Mouse (Mus musculus): ENCODE measurements around the gene Plekhg4.

The Plekhg4 gene

GRCm38 (mm10) chr8:105404496-105404895, 31.4 kb downstream of the Plekhg4 start:
- DNase-seq (ENCODE audit: low read depth), result no peak

GRCm38 (mm10) chr8:105406416-105406815, 33.3 kb downstream of the Plekhg4 start:
- DNase-seq (ENCODE audit: low read depth), result no peak

DNA sequence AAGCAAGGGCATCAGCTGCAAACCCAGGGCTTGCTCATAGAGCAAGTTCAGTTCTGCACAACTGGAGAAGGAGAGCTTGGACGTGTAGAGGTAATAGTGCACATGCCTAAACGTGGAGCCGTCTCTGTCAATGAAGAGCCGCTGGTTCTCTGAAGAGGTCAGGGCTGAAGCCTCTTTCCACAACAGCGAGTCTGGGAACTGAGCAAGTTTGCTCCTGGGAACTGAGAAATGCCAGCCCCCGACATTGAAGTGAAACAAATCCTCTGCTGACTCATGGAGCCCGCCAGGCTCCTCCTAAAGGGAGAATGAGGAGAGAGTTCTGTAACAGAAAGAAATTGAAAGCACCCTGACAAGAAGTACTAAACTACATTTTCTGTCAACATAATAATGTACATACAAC, 35.3 kb downstream of the Plekhg4 start:
- no peak for DNase-seq (ENCODE audit: low read depth)

DNA sequence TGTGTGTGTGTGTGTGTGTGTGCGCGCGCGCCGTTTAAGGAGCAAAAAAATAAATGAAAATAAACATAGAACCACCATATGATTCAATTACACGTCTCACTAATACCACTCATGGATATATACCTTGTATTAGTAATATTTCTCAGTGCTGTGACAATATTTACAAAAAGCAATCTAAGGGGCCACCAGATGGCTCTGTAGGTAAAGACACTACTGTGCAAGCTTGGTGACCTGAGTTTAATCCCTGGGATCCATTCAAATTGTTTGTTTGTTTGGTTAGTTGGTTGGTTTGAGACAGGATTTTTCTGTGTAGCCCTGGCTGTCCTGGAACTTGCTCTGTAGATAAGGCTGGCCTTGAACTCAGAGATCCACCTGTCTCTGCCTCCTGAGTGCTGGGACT, 36.9 kb downstream of the Plekhg4 start:
- no peak for DNase-seq (ENCODE audit: low read depth)

GRCm38 (mm10) chr8:105413391-105413790, 40.3 kb downstream of the Plekhg4 start, which contains the start of the genes Kctd19 and Lrrc36:
TSS of gene Kctd19 (minus strand) at chr8:105413502.
TSS of gene Lrrc36 (plus strand) at chr8:105413571.
- DNase-seq (ENCODE audit: low read depth), result peak; percentile 51

- no peak for DNase-seq (ENCODE audit: low read depth)
Observed at GRCm38 (mm10) chr8:105418992-105419391, 45.9 kb downstream of the Plekhg4 start.

DNA sequence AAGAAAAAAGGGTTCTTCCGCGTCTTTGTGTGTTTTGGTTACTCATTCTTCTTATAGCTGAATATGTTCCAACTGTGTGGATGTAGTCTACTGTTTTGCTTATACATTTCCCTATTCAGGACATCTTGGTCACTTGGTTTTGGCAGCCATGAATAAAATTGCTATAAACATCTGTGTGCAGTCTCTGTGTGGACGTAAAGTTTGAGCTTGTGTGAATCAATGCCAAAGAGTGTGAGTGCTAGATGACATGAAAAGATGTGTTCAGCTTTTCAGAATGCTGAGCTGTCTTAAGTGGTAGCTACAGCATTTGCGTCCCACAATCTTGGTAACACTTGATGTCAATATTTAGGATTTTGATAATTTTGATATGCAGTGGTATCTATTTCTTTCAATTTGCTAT, 46.7 kb downstream of the Plekhg4 start:
- no peak for DNase-seq (ENCODE audit: low read depth)

DNA sequence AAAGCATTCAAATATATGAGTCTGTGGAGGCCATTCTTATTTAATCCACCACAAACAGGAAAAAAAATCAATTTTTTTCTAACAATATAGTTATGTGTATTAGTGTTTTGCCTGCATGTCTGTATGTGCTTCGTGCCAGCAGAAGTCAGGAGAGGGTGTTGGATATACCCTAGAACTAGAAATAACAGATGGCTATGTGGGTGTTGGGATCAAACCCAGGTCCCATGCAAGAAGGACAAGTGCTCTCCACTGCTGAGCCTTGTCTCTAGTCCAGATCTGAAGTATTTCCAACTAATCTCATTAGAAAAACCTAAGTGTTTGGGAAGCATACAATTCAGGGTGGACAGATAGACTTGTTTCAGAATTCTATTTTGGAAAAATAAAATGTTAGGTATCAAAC, 48.9 kb downstream of the Plekhg4 start:
- no peak for DNase-seq (ENCODE audit: low read depth)

GRCm38 (mm10) chr8:105426878-105427277, 53.8 kb downstream of the Plekhg4 start:
- DNase-seq (ENCODE audit: low read depth), result no peak

- DNase-seq (ENCODE audit: low read depth), result no peak
Observed at GRCm38 (mm10) chr8:105431743-105432515, 58.9 kb downstream of the Plekhg4 start.

Data from induced T-regulatory cell, adult 2 months (primary cell).